17 mouse cellular contexts compared by ENCODE assay signal in genomic region chr15:88163438-88163837, GRCm38 (mm10).
A peak's percentile ranks its signal among the peaks of the same experiment; 100 is the strongest.
DNase-seq lines count a peak whose midpoint lies in the region; ATAC-seq lines count a peak whose summit lies in the region.
"Had no signal": no experiment of that assay in that cellular context is flagged by ENCODE, and none has a peak within 500 bp of the region (broad histone marks: within the 10 kb centered on the region; RNA-seq: fewer than 3 reads in every experiment).

No protein-coding gene starts in this region.

- intact Hi-C loops in left cerebral cortex, postnatal 4 days (cut with DNase I): no loop called here
- intact Hi-C loops in left cerebral cortex, postnatal 10 days (cut with DNase I): no loop called here

- ATAC-seq in forebrain, embryonic 15.5 days (replicated peaks): 0 out of 2 replicates have a peak, but pooled peaks have one; percentile 48
- ATAC-seq in forebrain, embryonic 11.5 days (replicated peaks; ENCODE audit: low FRiP score): no peak
- ATAC-seq: lung, postnatal 0 days had no signal

- H3K27ac ChIP-seq in forebrain, embryonic 15.5 days (replicated peaks): no peak overlapping the region; the same call in 1 of the 2 replicates
- H3K27ac ChIP-seq in forebrain, embryonic 11.5 days (ENCODE audit: low read depth, low read length): no peak overlapping the region
- H3K27ac ChIP-seq: embryonic facial prominence, embryonic 10.5 days; gastrocnemius, adult 2 months; liver, embryonic 14.5 days had no signal

- no peak overlapping the region for H3K9ac ChIP-seq in forebrain, embryonic 15.5 days (replicated peaks)
- no peak overlapping the region for H3K9ac ChIP-seq in forebrain, embryonic 11.5 days (ENCODE audit: low read length)
- H3K9ac ChIP-seq: liver, embryonic 14.5 days had no signal

- no peaks in the 10 kb centered on the region for H3K27me3 ChIP-seq in forebrain, embryonic 15.5 days
- H3K27me3 ChIP-seq in forebrain, embryonic 11.5 days (ENCODE audit: control insufficient read depth, insufficient read depth, low read length): no peaks in the 10 kb centered on the region
- H3K27me3 ChIP-seq: CH12.LX had no signal

- peaks cover 14% of the 10 kb centered on the region; the same call in 1 of the 2 replicates for H3K4me1 ChIP-seq in forebrain, embryonic 15.5 days
- H3K4me1 ChIP-seq in forebrain, embryonic 11.5 days (replicated peaks; ENCODE audit: control insufficient read depth, insufficient read depth, low read length): no peaks in the 10 kb centered on the region
- H3K4me1 ChIP-seq: embryonic facial prominence, embryonic 10.5 days had no signal

- H3K9me3 ChIP-seq in forebrain, embryonic 15.5 days: no peaks in the 10 kb centered on the region
- H3K9me3 ChIP-seq in forebrain, embryonic 11.5 days (ENCODE audit: control insufficient read depth, low read length): no peaks in the 10 kb centered on the region
- H3K9me3 ChIP-seq: embryonic facial prominence, embryonic 10.5 days had no signal

- WGBS in forebrain, embryonic 15.5 days: 24% methylated on average over 3 of the region's 3 CpGs
- 85% methylated on average over 3 of the region's 3 CpGs for WGBS in forebrain, embryonic 11.5 days

- no peak overlapping the region for H3K4me2 ChIP-seq in forebrain, embryonic 15.5 days (replicated peaks)
- no peak overlapping the region for H3K4me2 ChIP-seq in forebrain, embryonic 11.5 days (ENCODE audit: low read depth, low read length, severe bottlenecking)

- no peak overlapping the region for H3K4me3 ChIP-seq in forebrain, embryonic 15.5 days
- no peak overlapping the region for H3K4me3 ChIP-seq in forebrain, embryonic 11.5 days (ENCODE audit: low read depth, low read length)
- H3K4me3 ChIP-seq: embryonic facial prominence, embryonic 10.5 days; gastrocnemius, adult 2 months had no signal

- DNase-seq in forebrain, embryonic 11.5 days (ENCODE audit: low spot score): no peak
- peak; percentile 75 for DNase-seq in left cerebral cortex, postnatal 4 days
- DNase-seq in left cerebral cortex, postnatal 10 days (ENCODE audit: extremely low spot score in 1 of 2, low spot score in 2 of 2): no peak
- DNase-seq in right cerebral cortex, adult 2 months (ENCODE audit: low spot score in 2 of 2): peak; percentile 12 to 25
- DNase-seq in right cerebral cortex, postnatal 36 days (ENCODE audit: low spot score in 2 of 2): no peak
- DNase-seq in thymus, adult 18-20 months: no peak
- DNase-seq: adrenal gland, postnatal 14 days; cerebellum, adult 11-12 months; gastrocnemius, adult 2 months; heart, postnatal 36 days; kidney, adult 11 months; thymus, postnatal 25 days had no signal

- no peaks in the 10 kb centered on the region for H3K36me3 ChIP-seq in forebrain, embryonic 15.5 days
- H3K36me3 ChIP-seq in forebrain, embryonic 11.5 days (ENCODE audit: control insufficient read depth, insufficient read depth, low read length): no peaks in the 10 kb centered on the region
- H3K36me3 ChIP-seq: embryonic facial prominence, embryonic 10.5 days had no signal

Comparison
In these comparisons a context has a peak if more than half of its experiments do, and no peak if none do; other contexts are left out.
1. DNase-seq: peak in left cerebral cortex, postnatal 4 days (single experiment) and right cerebral cortex, adult 2 months (2 of 2); none in forebrain, embryonic 11.5 days (single experiment), left cerebral cortex, postnatal 10 days (0 of 2), right cerebral cortex, postnatal 36 days (0 of 2) and thymus, adult 18-20 months (0 of 2).